Mouse (Mus musculus) cerebellum, postnatal 4 days (tissue): ENCODE measurements at regions not wholly inside any gene's neighbourhood (a gene's known extent, or its start where the extent isn't known, plus 50 kb on each side); places are given as distances from the start of the nearest gene placed in this dataset.
A peak's percentile ranks its signal among the peaks of the same experiment; 100 is the strongest.
"Not testable (repeated sequence)": the region's sequence is repeated elsewhere in the genome, so short reads cannot be mapped to it uniquely, and the experiment has no call there.

Experiments used
- DNase-seq, 2 experiments: peaks; one replicate each; pipeline ENCODE4 v3.0.0; 2022; ENCODE audit warnings: low spot score in 2 of 2, mixed read lengths in 1 of 2

- no peak for DNase-seq
Measured at GRCm38 (mm10) chr1:194565574-194565973, 52.4 kb upstream of the Plxna2 start.

GRCm38 (mm10) chr1:194563946-194564345 is 54.1 kb upstream of the Plxna2 start:
- no peak for DNase-seq

- DNase-seq: no peak
Measured at GRCm38 (mm10) chr1:194561098-194561497, 56.9 kb upstream of the Plxna2 start.

- DNase-seq: no peak
Measured at GRCm38 (mm10) chr1:194548661-194549060, 69.4 kb upstream of the Plxna2 start.

- no peak for DNase-seq
Measured at GRCm38 (mm10) chr1:194548243-194548642, 69.8 kb upstream of the Plxna2 start.

GRCm38 (mm10) chr1:194540923-194541322 is 77.1 kb upstream of the Plxna2 start:
- no peak for DNase-seq

- no peak for DNase-seq
Measured at GRCm38 (mm10) chr1:194527342-194528165, 90.5 kb upstream of the Plxna2 start.

- no peak for DNase-seq
Measured at GRCm38 (mm10) chr1:194524976-194525375, 93.0 kb upstream of the Plxna2 start.

- DNase-seq: no peak
Measured at GRCm38 (mm10) chr1:194521216-194521615, 96.8 kb upstream of the Plxna2 start.

- DNase-seq: no peak
Measured at GRCm38 (mm10) chr1:194519509-194520220, 98.4 kb upstream of the Plxna2 start.

- DNase-seq: no peak
Measured at GRCm38 (mm10) chr1:194516136-194516535, 101.9 kb upstream of the Plxna2 start.

- DNase-seq: no peak
Measured at GRCm38 (mm10) chr1:194508314-194508713, 109.7 kb upstream of the Plxna2 start.

- no peak for DNase-seq
Measured at GRCm38 (mm10) chr1:194505826-194506225, 112.2 kb upstream of the Plxna2 start.

GRCm38 (mm10) chr1:194504207-194504606 is 113.8 kb upstream of the Plxna2 start:
- peak in 1 of 2 experiments; percentile 16 for DNase-seq

GRCm38 (mm10) chr1:194503517-194503916 is 114.5 kb upstream of the Plxna2 start:
- no peak for DNase-seq

- no peak for DNase-seq
Measured at GRCm38 (mm10) chr1:194496424-194496823, 121.6 kb upstream of the Plxna2 start.

- no peak for DNase-seq
Measured at GRCm38 (mm10) chr1:194491111-194491510, 126.9 kb upstream of the Plxna2 start.

- no peak for DNase-seq
Measured at GRCm38 (mm10) chr1:194488126-194488525, 129.9 kb upstream of the Plxna2 start.

GRCm38 (mm10) chr1:194482717-194483059 is 135.3 kb upstream of the Plxna2 start:
- no peak for DNase-seq

GRCm38 (mm10) chr1:194482001-194482716 is 135.9 kb upstream of the Plxna2 start:
- no peak for DNase-seq

- DNase-seq: not testable (repeated sequence)
Measured at GRCm38 (mm10) chr1:194471281-194471680, 146.7 kb upstream of the Plxna2 start.

GRCm38 (mm10) chr1:194452480-194452879 is 165.5 kb upstream of the Plxna2 start:
- DNase-seq: no peak
